ENCODE assay signal across 11 mouse cellular contexts in the genomic region with DNA sequence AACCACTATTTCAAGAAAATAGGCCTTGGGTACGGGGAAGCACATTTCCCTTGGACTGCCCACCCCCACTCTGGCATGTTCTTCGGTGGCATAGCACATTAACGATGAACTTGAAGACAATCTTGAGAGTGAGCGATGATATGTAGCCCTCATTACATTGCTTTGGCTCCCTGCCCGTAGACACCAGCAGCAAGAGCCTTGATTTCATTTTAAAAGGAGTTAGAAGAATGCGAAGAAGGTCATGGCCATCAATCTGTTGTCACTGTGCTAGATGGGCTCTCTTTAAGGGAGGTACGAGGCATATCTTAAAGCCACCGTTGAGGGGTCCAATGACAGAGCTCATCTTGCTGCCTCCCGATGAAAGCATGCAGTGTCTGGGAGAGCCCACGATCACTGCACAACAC.
A peak's percentile ranks its signal among the peaks of the same experiment; 100 is the strongest.
DNase-seq lines count a peak whose midpoint lies in the region; ATAC-seq and TF ChIP-seq lines count a peak whose summit lies in the region.
"Had no signal": no experiment of that assay in that cellular context is flagged by ENCODE, and none has a peak within 500 bp of the region (broad histone marks: within the 10 kb centered on the region; RNA-seq: fewer than 3 reads in every experiment).

No protein-coding gene starts in this region.

- no peaks in the 10 kb centered on the region for H3K27me3 ChIP-seq in hindbrain, embryonic 13.5 days
- no peaks in the 10 kb centered on the region for H3K27me3 ChIP-seq in hindbrain, embryonic 11.5 days (ENCODE audit: control insufficient read depth, insufficient read depth, low read length)
- H3K27me3 ChIP-seq in midbrain, postnatal 0 days (ENCODE audit: insufficient read depth, low read length), result no peaks in the 10 kb centered on the region
- peaks cover 3% of the 10 kb centered on the region; the same call in 1 of the 2 replicates for H3K27me3 ChIP-seq in midbrain, embryonic 10.5 days (ENCODE audit: low read depth, poor library complexity, severe bottlenecking)
- no peaks in the 10 kb centered on the region for H3K27me3 ChIP-seq in neural tube, embryonic 13.5 days
- H3K27me3 ChIP-seq: limb, embryonic 15.5 days had no signal

- TF ChIP-seq CTCF in midbrain, postnatal 0 days (IDR thresholded peaks at IDR 0.05), result no peak
- TF ChIP-seq CTCF in brain, embryonic 14.5 days (IDR thresholded peaks at IDR 0.05; ENCODE audit: borderline replicate concordance, extremely low read depth, insufficient read depth, insufficient read length), result no peak

- peaks cover 12% of the 10 kb centered on the region for H3K4me1 ChIP-seq in hindbrain, embryonic 13.5 days (replicated peaks)
- no peaks in the 10 kb centered on the region for H3K4me1 ChIP-seq in hindbrain, embryonic 11.5 days (replicated peaks; ENCODE audit: control insufficient read depth, insufficient read depth, low read length)
- no peaks in the 10 kb centered on the region for H3K4me1 ChIP-seq in midbrain, postnatal 0 days (ENCODE audit: insufficient read depth, low read length)
- H3K4me1 ChIP-seq in midbrain, embryonic 10.5 days, result peaks cover 7% of the 10 kb centered on the region; the same call in 1 of the 2 replicates
- H3K4me1 ChIP-seq in neural tube, embryonic 13.5 days (replicated peaks), result peaks cover 14% of the 10 kb centered on the region
- H3K4me1 ChIP-seq: limb, embryonic 15.5 days had no signal

- 51% methylated on average over 10 of the region's 10 CpGs for WGBS in hindbrain, embryonic 13.5 days
- 81% methylated on average over 10 of the region's 10 CpGs for WGBS in hindbrain, embryonic 11.5 days
- 77% methylated on average over 10 of the region's 10 CpGs for WGBS in midbrain, postnatal 0 days
- 90% methylated on average over 10 of the region's 10 CpGs for WGBS in midbrain, embryonic 10.5 days
- 45% methylated on average over 10 of the region's 10 CpGs for WGBS in neural tube, embryonic 13.5 days

- H3K9me3 ChIP-seq in hindbrain, embryonic 13.5 days, result no peaks in the 10 kb centered on the region
- no peaks in the 10 kb centered on the region for H3K9me3 ChIP-seq in hindbrain, embryonic 11.5 days (ENCODE audit: control insufficient read depth, low read length)
- no peaks in the 10 kb centered on the region for H3K9me3 ChIP-seq in midbrain, postnatal 0 days (ENCODE audit: low read length)
- H3K9me3 ChIP-seq in midbrain, embryonic 10.5 days (replicated peaks), result no peaks in the 10 kb centered on the region
- H3K9me3 ChIP-seq in neural tube, embryonic 13.5 days, result no peaks in the 10 kb centered on the region
- H3K9me3 ChIP-seq: limb, embryonic 15.5 days had no signal

- H3K4me2 ChIP-seq in hindbrain, embryonic 13.5 days, result no peak overlapping the region
- no peak overlapping the region for H3K4me2 ChIP-seq in hindbrain, embryonic 11.5 days (replicated peaks; ENCODE audit: low read depth, low read length)
- no peak overlapping the region for H3K4me2 ChIP-seq in midbrain, postnatal 0 days (ENCODE audit: low read depth, low read length, poor library complexity, severe bottlenecking)
- no peak overlapping the region for H3K4me2 ChIP-seq in neural tube, embryonic 13.5 days
- H3K4me2 ChIP-seq: limb, embryonic 15.5 days had no signal

- H3K36me3 ChIP-seq in hindbrain, embryonic 13.5 days, result no peaks in the 10 kb centered on the region
- no peaks in the 10 kb centered on the region for H3K36me3 ChIP-seq in hindbrain, embryonic 11.5 days (ENCODE audit: control insufficient read depth, insufficient read depth, low read length)
- H3K36me3 ChIP-seq in midbrain, postnatal 0 days (ENCODE audit: insufficient read depth, low read length), result no peaks in the 10 kb centered on the region
- no peaks in the 10 kb centered on the region for H3K36me3 ChIP-seq in midbrain, embryonic 10.5 days
- H3K36me3 ChIP-seq in neural tube, embryonic 13.5 days, result no peaks in the 10 kb centered on the region
- H3K36me3 ChIP-seq: limb, embryonic 15.5 days had no signal

- ATAC-seq in hindbrain, embryonic 13.5 days (ENCODE audit: low FRiP score), result peak; percentile 83
- ATAC-seq in hindbrain, embryonic 11.5 days (ENCODE audit: low FRiP score), result no peak
- ATAC-seq in midbrain, postnatal 0 days (ENCODE audit: low FRiP score), result no peak
- peak; percentile 91 for ATAC-seq in neural tube, embryonic 13.5 days (ENCODE audit: low read depth)
- ATAC-seq in megakaryocyte progenitor cell, adult 5-6 weeks (replicated peaks; ENCODE audit: poor library complexity), result no peak

- no peak overlapping the region for H3K4me3 ChIP-seq in hindbrain, embryonic 13.5 days
- no peak overlapping the region for H3K4me3 ChIP-seq in hindbrain, embryonic 11.5 days (ENCODE audit: low read depth, low read length)
- H3K4me3 ChIP-seq in midbrain, postnatal 0 days (ENCODE audit: low read depth, low read length), result no peak overlapping the region
- H3K4me3 ChIP-seq in midbrain, embryonic 10.5 days, result no peak overlapping the region
- no peak overlapping the region for H3K4me3 ChIP-seq in neural tube, embryonic 13.5 days
- H3K4me3 ChIP-seq: layer of hippocampus, adult 2 months; limb, embryonic 15.5 days had no signal

- H3K27ac ChIP-seq in hindbrain, embryonic 13.5 days, result peak overlapping the region; percentile 75
- no peak overlapping the region for H3K27ac ChIP-seq in hindbrain, embryonic 11.5 days (ENCODE audit: low read depth, low read length)
- no peak overlapping the region for H3K27ac ChIP-seq in midbrain, postnatal 0 days (ENCODE audit: low read depth, low read length)
- H3K27ac ChIP-seq in midbrain, embryonic 10.5 days (replicated peaks), result no peak overlapping the region
- H3K27ac ChIP-seq in neural tube, embryonic 13.5 days (replicated peaks), result peak overlapping the region; percentile 70
- H3K27ac ChIP-seq: layer of hippocampus, adult 2 months; limb, embryonic 15.5 days had no signal

- H3K9ac ChIP-seq in hindbrain, embryonic 13.5 days, result 0 out of 2 replicates have a peak overlapping the region, but pooled peaks have one; percentile 35
- no peak overlapping the region for H3K9ac ChIP-seq in hindbrain, embryonic 11.5 days (ENCODE audit: low read depth, low read length)
- H3K9ac ChIP-seq in midbrain, postnatal 0 days (replicated peaks; ENCODE audit: low read length, poor library complexity, severe bottlenecking), result no peak overlapping the region
- no peak overlapping the region for H3K9ac ChIP-seq in neural tube, embryonic 13.5 days
- H3K9ac ChIP-seq: limb, embryonic 15.5 days had no signal

- no peak for DNase-seq in hindbrain, embryonic 11.5 days (ENCODE audit: low spot score)
- peak; percentile 51 for DNase-seq in midbrain, postnatal 0 days (ENCODE audit: low spot score)
- no peak for DNase-seq in midbrain, embryonic 10.5 days (ENCODE audit: low spot score)
- DNase-seq in brain, embryonic 14.5 days (ENCODE audit: low read depth), result peak; percentile 71
- no peak for DNase-seq in kidney, adult 18-20 months
- DNase-seq: heart, postnatal 14 days had no signal

- no peak for TF ChIP-seq POLR2A in brain, embryonic 14.5 days (IDR thresholded peaks at IDR 0.05; ENCODE audit: borderline replicate concordance, extremely low read depth, insufficient read depth, insufficient read length, poor library complexity, severe bottlenecking)

Comparison
In these comparisons a context has a peak if more than half of its experiments do, and no peak if none do; other contexts are left out.
1. ATAC-seq: peak in hindbrain, embryonic 13.5 days (single experiment) and neural tube, embryonic 13.5 days (single experiment); none in hindbrain, embryonic 11.5 days (single experiment), midbrain, postnatal 0 days (single experiment) and megakaryocyte progenitor cell, adult 5-6 weeks (single experiment).
2. H3K27ac ChIP-seq: peak in hindbrain, embryonic 13.5 days (single experiment) and neural tube, embryonic 13.5 days (single experiment); none in hindbrain, embryonic 11.5 days (single experiment), midbrain, postnatal 0 days (single experiment) and midbrain, embryonic 10.5 days (single experiment).
3. DNase-seq: peak in midbrain, postnatal 0 days (single experiment) and brain, embryonic 14.5 days (single experiment); none in hindbrain, embryonic 11.5 days (single experiment), midbrain, embryonic 10.5 days (single experiment) and kidney, adult 18-20 months (single experiment).